Mouse (Mus musculus) forebrain, embryonic 11.5 days (tissue): ENCODE results near the gene Kidins220. TPM values are rescaled to one million over a fixed set of nuclear protein-coding genes. Genes with fewer than 3 reads are reported as not detected.

Experiments used
- ATAC-seq: fragments of 200-750 bp; cut with Nextera tagmentation; replicated peaks from 2 replicates; pipeline ENCODE4 v1.8.0; 2017; ENCODE audit warnings: moderate TSS enrichment; ENCODE audit not compliant: low FRiP score
- DNase-seq: peaks from one replicate; pipeline ENCODE4 v3.0.0-alpha.2; 2017; ENCODE audit warnings: low spot score
- H3K27ac ChIP-seq: fragments of 300-500 bp; sonication (generic); 2 replicates; pipeline ENCODE4 v1.5.1; 2014; ENCODE audit warnings: low read depth, low read length
- H3K27me3 ChIP-seq: fragments of 300-500 bp; sonication (generic); 2 replicates; pipeline ENCODE4 v1.6.1; 2014; ENCODE audit warnings: mild to moderate bottlenecking, low read length, mixed read lengths; ENCODE audit not compliant: control insufficient read depth, insufficient read depth
- H3K36me3 ChIP-seq: fragments of 300-500 bp; sonication (generic); 2 replicates; pipeline ENCODE4 v1.6.1; 2014; ENCODE audit warnings: mild to moderate bottlenecking, low read length, moderate library complexity, mixed read lengths; ENCODE audit not compliant: control insufficient read depth, insufficient read depth
- H3K4me1 ChIP-seq: fragments of 300-500 bp; sonication (generic); replicated peaks from 2 replicates; pipeline ENCODE4 v1.6.1; 2014; ENCODE audit warnings: low read length, mixed read lengths; ENCODE audit not compliant: control insufficient read depth, insufficient read depth
- H3K4me2 ChIP-seq: fragments of 300-500 bp; sonication (generic); 2 replicates; pipeline ENCODE4 v1.6.1; 2014; ENCODE audit warnings: low read depth, mild to moderate bottlenecking, low read length, moderate library complexity, mixed read lengths; ENCODE audit not compliant: severe bottlenecking
- H3K4me3 ChIP-seq: fragments of 300-500 bp; sonication (generic); 2 replicates; pipeline ENCODE4 v1.5.1; 2014; ENCODE audit warnings: low read depth, low read length
- H3K9ac ChIP-seq: fragments of 300-500 bp; sonication (generic); 2 replicates; pipeline ENCODE4 v1.6.1; 2014; ENCODE audit warnings: low read length
- H3K9me3 ChIP-seq: fragments of 300-500 bp; sonication (generic); 2 replicates; pipeline ENCODE4 v1.6.1; 2016; ENCODE audit warnings: low read length, mixed read lengths; ENCODE audit not compliant: control insufficient read depth
- WGBS: fragments of 180-500 bp; shearing (Covaris S2); extraction: QIAGEN DNeasy Blood & Tissue Kit; methylation state at CpG from one replicate; pipeline ENCODE4 v1.1.7; 2014; 5-methylcytosine and 5-hydroxymethylcytosine counted together
- polyA plus RNA-seq: library from polyadenylated mRNA; unstranded; fragments of >200 nt; fragmentation: Nextera tagmentation; extraction: Ambion mirVana; gene quantifications from 2 replicates; pipeline ENCODE4 v1.2.1, GENCODE M21; 2014

Gene Kidins220
- polyA plus RNA-seq, 1 experiment from 2014 or later, result 45.4 TPM

DNA sequence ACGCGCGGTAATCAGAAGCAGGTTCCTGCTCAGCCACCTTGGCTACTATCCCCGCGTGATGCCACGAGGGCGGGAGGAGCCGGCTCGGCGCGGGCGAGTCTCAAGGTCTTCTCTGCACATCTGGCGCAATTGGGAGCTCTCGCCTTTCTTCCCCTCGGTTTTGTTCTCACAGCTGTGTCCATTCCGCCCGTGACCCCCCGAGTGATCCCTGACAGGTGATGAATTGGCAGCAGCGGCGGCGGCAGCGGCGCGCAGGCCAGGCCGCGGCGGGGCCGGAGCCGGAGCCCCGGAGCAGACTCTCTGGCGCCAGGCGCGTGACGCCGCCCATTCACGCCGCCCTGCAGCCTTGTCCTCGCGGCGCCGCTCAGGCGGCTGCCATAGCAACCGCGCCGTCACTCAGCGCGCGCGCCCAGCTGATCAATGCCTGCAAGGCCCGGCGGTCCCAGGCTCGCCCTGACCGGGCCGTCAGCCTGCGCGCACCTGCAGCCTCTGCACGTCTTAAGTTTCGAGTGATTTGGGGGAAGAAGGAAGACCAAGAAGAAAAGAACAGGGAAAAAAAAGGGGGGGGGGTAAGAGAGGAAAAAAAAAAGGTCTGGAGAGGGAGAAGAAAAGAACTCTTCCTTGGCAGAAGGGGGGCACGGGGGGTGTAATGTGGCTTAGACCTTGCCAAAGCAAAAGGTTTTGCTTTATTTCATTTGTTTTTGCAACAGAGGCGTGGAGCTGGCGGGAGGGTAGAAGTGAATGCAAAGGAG is 124.0 kb downstream of the Kidins220 start:
- WGBS, result under 1% methylated on average over 60 of the region's 61 CpGs
- peak overlapping the region; percentile 92 for H3K27ac ChIP-seq
- H3K9ac ChIP-seq, result peak overlapping the region; percentile 82
- ATAC-seq (peak; percentile 83), DNase-seq (peak; percentile 96)
- no peaks in the 10 kb centered on the region for H3K9me3 ChIP-seq
- peak overlapping the region; percentile 71 for H3K4me3 ChIP-seq
- no peaks in the 10 kb centered on the region for H3K36me3 ChIP-seq
- H3K27me3 ChIP-seq, result no peaks in the 10 kb centered on the region
- H3K4me2 ChIP-seq, result peak overlapping the region; percentile 92
- peaks cover 28% of the 10 kb centered on the region for H3K4me1 ChIP-seq

DNA sequence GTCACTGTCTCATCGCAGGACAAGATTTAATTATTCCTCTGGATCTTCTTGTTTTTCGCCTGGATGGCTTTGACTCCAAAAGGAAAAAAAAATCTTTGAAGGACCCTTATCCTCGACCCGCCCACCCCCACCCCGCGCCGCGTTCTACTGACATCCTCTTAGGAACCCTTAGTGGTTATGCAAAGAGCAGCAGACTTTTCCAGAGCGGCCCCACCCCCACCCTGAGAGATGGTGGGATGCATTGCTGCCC is 124.5 kb downstream of the Kidins220 start:
- Histone ChIP-seq H3K27me3 (no peaks in the 10 kb centered on the region), H3K9ac (peak overlapping the region; percentile 82), H3K9me3 (no peaks in the 10 kb centered on the region), H3K4me3 (peak overlapping the region; percentile 71), H3K4me2 (peak overlapping the region; percentile 92), H3K4me1 (peaks cover 28% of the 10 kb centered on the region), H3K36me3 (no peaks in the 10 kb centered on the region), H3K27ac (peak overlapping the region; percentile 92)
- DNase-seq (peak; percentile 88), ATAC-seq (peak; percentile 22; the same call in 1 of the 2 replicates)
- 2% methylated on average over 9 of the region's 9 CpGs for WGBS

DNA sequence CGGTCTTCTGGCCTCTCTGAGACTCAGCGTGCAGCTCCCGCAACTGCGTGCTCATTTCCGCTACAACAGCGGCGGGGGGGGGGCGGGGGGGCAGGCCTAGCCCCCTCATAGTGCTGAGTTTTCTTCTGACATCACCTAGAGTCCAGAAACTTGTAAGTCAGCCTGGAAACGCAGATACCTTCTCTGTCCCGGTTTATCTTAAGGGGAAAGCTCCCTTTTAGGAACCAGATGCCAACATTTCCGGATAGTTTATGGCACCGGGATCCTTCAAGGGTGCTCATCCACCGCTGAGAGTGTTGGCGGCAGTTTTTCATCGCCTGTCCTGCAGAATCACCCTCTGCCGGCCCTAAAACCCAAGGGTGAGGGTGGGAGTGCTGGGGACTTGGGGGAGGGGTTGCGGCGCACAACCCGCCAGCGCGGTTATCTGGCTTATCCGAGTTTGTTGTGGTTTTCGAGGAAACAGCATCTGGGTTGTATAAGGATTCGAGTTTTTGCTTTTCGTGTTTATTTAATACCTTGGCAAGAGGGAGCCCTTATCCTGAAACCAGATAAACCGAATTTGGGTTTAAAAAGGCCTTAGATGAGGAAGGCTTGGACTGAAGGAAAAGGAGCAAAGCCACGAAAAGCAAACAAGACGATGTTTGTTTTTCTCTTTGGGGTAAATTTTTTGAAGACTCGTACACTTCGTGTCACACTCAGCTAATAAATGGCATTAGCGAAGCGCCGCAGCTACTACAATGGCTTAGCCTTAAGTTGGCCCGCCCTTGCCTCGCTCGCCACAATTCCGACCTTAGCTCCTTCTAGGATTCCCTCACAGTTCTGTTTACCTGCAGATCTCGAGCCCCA is 125.1 kb downstream of the Kidins220 start:
- ATAC-seq (no peak), DNase-seq (peak; percentile 67)
- under 1% methylated on average over 38 of the region's 38 CpGs for WGBS

DNA sequence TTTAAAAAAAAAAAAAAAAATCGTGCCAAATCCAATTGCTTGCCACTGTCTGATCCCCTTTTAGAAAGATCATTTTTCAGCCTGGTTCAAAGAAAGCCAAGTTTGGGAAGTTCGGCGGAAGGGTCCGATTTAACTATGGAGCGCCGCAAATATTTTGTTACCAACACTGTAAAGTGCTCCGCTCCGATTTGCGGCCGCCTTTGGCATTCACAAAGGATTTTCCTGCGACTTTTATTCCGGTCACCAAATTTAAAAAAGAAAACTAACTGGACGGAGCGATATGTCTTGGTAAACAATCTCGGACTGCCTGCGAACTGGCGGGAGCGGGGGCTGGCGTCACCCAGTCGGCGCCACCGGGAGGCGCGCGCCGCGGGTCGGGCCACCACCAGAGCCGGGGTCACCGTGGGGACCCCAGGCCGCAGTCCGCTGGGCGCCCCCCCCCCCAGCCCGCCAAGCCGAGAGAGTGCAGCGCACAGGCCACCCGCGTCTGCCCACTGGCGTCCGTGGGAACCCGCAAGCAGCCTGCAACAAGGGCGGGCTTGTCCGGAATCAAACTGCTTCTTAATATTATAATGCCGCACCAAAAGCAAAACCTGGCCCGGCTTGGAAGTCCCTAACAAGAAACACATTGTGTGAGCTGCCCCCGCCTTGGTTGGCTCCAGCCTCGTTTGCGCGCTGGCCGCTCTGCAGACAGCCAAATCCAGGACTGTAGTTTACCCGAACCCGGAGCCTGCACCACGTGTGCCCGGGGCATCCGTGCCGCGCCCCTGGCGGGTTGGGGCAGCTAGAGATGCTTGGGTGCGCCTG is 125.9 kb downstream of the Kidins220 start:
- H3K36me3 ChIP-seq, result no peaks in the 10 kb centered on the region
- no peaks in the 10 kb centered on the region for H3K9me3 ChIP-seq
- H3K9ac ChIP-seq, result peak overlapping the region; percentile 82
- peak overlapping the region; percentile 92 for H3K27ac ChIP-seq
- H3K27me3 ChIP-seq, result no peaks in the 10 kb centered on the region
- peak overlapping the region; percentile 92 for H3K4me2 ChIP-seq
- H3K4me1 ChIP-seq, result peaks cover 28% of the 10 kb centered on the region
- WGBS, result under 1% methylated on average over 57 of the region's 59 CpGs
- DNase-seq, result peak; percentile 82
- peak overlapping the region; percentile 71 for H3K4me3 ChIP-seq
- no peak for ATAC-seq

More for the DNA sequence above, 125.1 kb downstream of the Kidins220 start:
- Histone ChIP-seq H3K36me3 (no peaks in the 10 kb centered on the region), H3K27ac (peak overlapping the region; percentile 92), H3K4me3 (peak overlapping the region; percentile 71), H3K9ac (peak overlapping the region; percentile 82), H3K4me1 (peaks cover 28% of the 10 kb centered on the region), H3K27me3 (no peaks in the 10 kb centered on the region), H3K4me2 (peak overlapping the region; percentile 92), H3K9me3 (no peaks in the 10 kb centered on the region)

DNA sequence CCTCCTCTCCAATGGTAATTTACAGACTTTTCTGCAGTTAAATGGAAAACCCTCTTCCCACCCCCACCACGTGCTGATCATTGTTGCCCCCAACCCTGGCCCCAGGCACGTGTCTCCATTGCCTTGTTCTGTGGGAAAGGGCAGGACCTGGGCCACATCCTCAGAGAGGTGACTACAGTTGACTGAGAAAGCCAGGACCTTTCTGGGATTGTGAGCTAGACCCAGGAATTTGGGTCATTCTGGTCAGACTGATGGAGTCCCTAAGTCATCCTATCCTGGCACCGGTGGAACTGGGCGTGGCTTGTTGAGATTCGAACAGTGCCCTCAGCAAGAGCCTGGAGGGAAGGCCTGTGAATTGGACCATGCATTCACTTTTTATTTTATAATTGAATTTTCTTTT is 126.7 kb downstream of the Kidins220 start:
- Histone ChIP-seq H3K36me3 (no peaks in the 10 kb centered on the region), H3K9ac (peak overlapping the region; percentile 82), H3K9me3 (no peaks in the 10 kb centered on the region), H3K4me1 (peaks cover 28% of the 10 kb centered on the region), H3K4me2 (peak overlapping the region; percentile 92), H3K27ac (no peak overlapping the region; the same call in 1 of the 2 replicates), H3K4me3 (no peak overlapping the region; the same call in 1 of the 2 replicates), H3K27me3 (no peaks in the 10 kb centered on the region)
- DNase-seq (peak; percentile 62), ATAC-seq (no peak)
- WGBS, result 17% methylated on average over 5 of the region's 5 CpGs

DNA sequence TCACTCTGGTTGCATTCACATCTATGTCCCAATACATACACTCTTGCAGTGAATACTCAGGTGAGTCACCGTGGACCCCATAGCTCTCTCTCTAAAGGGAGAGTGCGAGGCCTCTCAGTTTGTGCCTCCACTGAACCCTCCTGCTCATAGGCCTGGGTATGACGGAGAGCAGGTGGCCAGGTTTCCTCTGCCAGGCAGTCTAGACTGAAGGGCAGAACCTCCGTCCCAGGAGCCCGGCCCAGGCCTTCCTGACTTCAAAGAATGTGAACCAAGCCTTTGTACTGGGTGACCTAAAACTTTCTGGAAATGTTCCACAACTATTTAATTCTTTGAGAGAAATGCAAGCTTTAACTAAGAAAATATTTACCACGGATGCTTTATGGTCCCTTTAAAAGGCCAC is 129.2 kb downstream of the Kidins220 start:
- 86% methylated on average over 6 of the region's 6 CpGs for WGBS
- no peak for DNase-seq
- Histone ChIP-seq H3K36me3 (no peaks in the 10 kb centered on the region), H3K9me3 (no peaks in the 10 kb centered on the region), H3K9ac (no peak overlapping the region), H3K27me3 (no peaks in the 10 kb centered on the region), H3K4me3 (no peak overlapping the region), H3K4me2 (no peak overlapping the region), H3K4me1 (peaks cover 13% of the 10 kb centered on the region), H3K27ac (no peak overlapping the region)
- ATAC-seq, result no peak

DNA sequence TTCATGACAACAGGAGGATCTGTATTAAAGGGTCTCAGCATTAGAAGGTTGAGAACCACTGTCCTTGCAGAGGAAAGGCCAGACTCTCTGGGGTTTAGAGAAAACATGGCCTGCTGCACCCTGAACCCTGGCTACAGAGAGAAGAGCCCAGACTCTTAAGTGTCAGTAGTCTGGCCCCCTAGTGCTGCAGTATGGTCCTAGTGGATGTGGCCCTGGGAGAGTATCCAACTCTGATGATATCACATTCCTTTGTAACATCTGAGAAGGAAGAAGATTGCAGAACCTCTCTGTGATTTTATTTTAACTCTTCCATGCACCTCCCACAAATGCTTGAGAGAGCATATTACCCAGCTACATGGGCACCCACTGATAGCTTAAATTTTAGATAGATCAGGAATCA is 129.8 kb downstream of the Kidins220 start:
- ATAC-seq, result no peak
- no peak overlapping the region for H3K4me2 ChIP-seq

DNA sequence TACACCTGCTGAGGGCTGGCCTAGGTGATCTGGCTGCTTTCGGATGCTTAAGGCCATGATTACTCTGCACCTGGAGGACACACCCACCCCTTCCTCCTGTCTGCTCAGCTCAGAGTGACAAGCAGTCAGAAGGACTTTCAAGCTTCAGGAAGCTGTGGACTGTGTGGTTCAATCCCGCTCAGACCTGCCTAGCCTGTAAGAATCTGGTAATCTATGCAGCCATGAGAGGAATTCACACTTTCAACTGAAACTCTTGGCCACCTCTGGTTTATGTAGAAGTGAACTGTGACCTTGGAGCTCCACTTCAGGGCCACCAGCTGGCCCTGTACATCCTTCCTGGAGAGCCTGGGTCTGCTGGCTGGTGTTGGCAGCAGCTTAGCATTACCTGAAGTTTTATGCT is 134.1 kb downstream of the Kidins220 start:
- no peaks in the 10 kb centered on the region for H3K4me1 ChIP-seq
- no peaks in the 10 kb centered on the region for H3K27me3 ChIP-seq
- H3K9ac ChIP-seq, result no peak overlapping the region
- 60% methylated on average over 2 of the region's 2 CpGs for WGBS
- H3K9me3 ChIP-seq, result no peaks in the 10 kb centered on the region
- H3K27ac ChIP-seq, result no peak overlapping the region
- ATAC-seq (no peak), DNase-seq (no peak)
- H3K4me2 ChIP-seq, result no peak overlapping the region
- H3K4me3 ChIP-seq, result no peak overlapping the region
- H3K36me3 ChIP-seq, result no peaks in the 10 kb centered on the region

More for the DNA sequence above, 129.8 kb downstream of the Kidins220 start:
- Histone ChIP-seq H3K9me3 (no peaks in the 10 kb centered on the region), H3K4me1 (peaks cover 9% of the 10 kb centered on the region), H3K36me3 (no peaks in the 10 kb centered on the region), H3K4me3 (no peak overlapping the region), H3K9ac (no peak overlapping the region), H3K27me3 (no peaks in the 10 kb centered on the region), H3K27ac (no peak overlapping the region)
- DNase-seq, result no peak
